Mouse (Mus musculus): ENCODE measurements around the gene Ap4m1.
"Not testable (repeated sequence)": the region's sequence is repeated elsewhere in the genome, so short reads cannot be mapped to it uniquely, and the experiment has no call there.

Gene Ap4m1

DNA sequence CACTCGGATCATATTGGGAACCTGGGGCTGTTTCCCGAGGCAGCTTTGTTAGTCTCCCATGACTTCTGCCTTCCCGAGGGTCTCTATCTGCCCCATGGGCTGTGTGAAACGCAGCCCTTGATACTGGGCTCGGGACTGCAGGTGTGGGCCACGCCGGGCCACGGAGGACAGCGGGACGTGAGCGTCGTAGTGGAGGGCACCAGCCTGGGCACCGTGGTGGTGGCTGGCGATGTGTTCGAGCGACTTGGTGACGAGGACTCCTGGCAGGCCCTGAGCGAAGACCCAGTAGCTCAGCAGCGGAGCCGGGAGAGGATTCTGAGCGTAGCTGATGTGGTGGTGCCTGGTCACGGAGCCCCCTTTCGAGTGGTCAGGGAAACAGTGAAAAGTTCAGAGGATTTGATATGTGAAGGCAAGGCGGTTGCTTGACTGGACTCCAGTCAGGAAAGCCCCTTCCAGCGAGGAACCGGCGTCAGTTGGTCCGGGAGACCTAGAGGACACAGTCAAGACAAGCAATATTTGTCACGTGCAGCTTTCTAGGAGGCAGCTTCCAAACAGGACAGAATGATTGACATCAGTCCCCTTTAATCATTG, 23.0 kb downstream of the Ap4m1 start:
- in situ Hi-C loops (cut with MboI; ENCODE audit: low sequenced_read_pairs) = no loop called here

DNA sequence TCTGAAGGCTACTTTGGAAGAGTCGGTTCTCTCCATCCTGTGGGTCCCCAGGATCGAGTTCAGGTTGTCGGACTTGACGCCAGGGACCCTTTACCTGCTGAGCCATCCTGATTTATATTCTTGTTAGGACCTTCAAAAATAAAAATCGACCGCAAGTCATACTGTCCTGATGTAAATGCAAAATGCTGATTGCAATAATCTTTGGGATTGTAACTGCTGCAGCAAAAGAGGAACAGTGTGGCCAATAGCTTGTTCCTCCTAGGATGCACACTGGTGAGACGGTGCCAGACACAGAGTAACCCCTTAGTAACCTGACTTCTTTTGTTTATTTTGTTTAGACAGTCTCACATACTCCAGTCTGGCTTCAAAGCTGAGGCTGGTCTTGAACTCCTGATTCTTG, 23.7 kb downstream of the Ap4m1 start:
- in situ Hi-C loops (cut with MboI; ENCODE audit: low sequenced_read_pairs) = no loop called here

DNA sequence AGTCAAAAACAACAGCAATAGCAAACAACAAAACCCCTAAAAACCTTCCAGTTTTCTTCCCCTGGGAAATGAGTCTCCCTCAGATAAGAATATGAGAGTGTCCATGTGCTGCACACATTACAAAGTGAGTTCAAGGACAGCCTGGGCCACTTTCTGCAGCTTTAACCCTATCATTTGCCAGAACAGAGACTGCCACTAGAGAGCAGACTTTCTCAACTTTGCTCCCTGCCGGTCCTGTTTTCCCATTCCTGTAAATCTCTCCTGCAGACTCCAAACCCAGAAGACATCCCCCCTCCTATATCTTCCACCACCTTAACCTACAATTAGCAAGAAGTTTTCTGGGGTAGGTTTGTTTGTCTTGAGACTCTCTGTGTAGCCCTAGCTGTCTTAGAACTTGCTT, 27.8 kb downstream of the Ap4m1 start:
- in situ Hi-C loops (cut with MboI; ENCODE audit: low sequenced_read_pairs) = no loop called here

DNA sequence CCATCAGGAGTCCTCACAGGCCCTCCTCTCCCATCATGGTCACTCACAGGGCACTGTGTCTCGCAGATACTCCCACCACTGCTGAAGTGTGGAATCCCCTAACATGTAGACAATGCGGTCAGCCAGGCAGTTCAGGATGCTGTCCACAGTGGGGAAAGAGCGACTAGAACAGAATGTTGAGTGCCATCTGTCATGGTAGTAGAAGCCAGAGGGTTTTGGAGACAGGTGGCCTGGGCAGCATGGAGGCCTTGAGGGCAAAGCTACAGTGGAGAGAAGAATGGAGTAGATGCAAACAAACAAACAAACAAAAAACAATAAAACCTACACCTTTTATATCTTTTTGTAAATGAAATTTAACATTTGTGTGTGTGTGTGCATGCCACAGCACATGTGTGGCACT, 30.3 kb downstream of the Ap4m1 start:
- in situ Hi-C loops (cut with MboI; ENCODE audit: low sequenced_read_pairs) = no loop called here

DNA sequence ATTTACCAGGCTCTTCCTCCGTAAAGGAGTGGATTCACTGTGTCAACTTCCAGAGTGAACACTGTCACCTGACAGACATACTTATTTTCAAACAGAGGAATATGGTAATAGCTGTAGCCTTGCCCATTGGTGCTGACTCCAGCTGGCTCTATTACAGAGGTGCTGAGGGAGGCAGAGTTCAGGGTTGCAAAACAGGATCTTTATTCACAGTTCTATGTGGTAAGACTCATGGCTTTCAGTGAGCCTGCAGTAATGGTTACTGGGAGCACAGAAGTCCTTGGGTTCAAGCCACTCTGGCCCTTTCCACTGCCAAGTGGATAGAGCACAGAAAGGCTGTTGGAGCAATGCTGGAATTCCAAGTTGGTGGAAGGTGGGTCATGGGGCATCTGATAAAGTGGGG, 35.5 kb downstream of the Ap4m1 start:
- in situ Hi-C loops (cut with MboI; ENCODE audit: low sequenced_read_pairs) = no loop called here

DNA sequence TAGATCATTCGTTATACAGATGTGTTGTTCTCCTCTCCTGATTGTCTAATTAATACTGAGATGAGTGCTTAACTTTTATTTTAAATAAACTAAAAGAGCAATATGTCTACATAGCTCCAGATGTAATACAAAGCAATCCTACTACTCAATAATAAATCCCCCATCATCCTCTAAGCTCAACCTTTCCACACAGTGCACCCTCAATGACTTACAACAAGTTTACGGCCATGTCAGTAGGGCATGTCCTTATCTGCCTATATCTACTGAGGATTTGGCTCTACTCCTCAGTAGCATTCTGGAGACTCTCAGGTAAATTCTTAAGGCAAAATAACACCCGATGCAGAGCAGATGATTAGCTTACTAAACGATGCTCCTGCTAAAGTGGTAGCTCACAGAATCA, 36.1 kb downstream of the Ap4m1 start:
- in situ Hi-C loops (cut with MboI; ENCODE audit: low sequenced_read_pairs) = no loop called here

DNA sequence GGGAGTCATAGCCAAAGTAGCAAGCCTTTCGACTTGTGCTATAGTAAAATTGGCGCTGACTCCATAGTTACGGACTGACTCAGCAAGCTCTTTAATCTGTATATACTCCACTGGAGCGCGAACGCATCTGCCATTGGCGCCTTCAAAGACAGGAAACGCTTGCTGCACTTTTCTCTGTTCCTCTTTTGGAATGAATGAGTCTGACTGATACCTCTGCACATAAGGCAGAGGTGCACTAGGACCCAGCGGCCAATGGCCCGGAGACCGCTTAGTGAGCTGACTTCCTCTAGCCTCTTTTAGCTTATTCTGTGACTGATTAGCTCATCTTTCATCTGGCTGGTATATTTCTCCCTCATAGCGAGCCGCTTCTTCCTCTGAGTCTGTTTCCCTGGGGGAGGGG, 44.8 kb downstream of the Ap4m1 start:
- in situ Hi-C loops (cut with MboI; ENCODE audit: low sequenced_read_pairs) = not testable (repeated sequence)

DNA sequence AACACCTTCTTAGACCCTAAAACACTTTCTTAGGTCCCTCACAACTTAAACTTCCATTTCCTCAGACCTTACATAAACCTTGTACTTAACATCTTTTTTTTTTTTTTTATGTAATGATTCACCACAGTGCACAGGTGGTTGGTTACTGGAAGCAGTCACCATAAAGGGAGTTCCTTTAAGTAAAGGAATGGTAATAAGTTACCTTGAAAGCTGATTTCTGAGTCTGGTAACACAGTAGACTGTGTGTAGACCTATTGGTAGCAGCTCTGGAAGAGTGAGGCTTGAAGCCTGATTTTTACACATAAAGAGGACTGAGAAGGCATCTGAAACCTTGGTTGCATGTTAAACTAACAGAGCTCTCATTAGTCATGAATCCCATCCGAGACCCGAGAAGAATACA, 48.1 kb downstream of the Ap4m1 start:
- in situ Hi-C loops (cut with MboI; ENCODE audit: low sequenced_read_pairs) = no loop called here

DNA sequence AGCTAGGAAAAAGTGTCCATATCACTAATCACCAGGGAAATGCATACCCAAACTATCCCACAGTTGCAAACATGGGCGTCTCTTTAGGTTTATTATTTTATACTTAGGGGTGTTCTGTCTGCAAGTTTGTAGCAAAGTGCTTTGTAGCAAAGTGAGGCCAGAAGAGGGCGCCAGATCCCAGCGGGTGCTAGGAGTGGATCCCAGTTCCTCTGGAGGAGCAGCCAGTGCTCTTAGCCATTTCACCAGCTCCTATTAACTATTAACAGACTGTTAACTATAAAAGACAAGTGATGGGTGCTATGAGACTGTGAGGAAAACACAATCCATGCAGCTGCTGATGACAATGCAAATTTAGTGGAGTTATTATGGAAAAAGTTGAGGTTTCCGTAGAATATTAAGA, 50.3 kb downstream of the Ap4m1 start:
- in situ Hi-C loops (cut with MboI; ENCODE audit: low sequenced_read_pairs) = no loop called here

DNA sequence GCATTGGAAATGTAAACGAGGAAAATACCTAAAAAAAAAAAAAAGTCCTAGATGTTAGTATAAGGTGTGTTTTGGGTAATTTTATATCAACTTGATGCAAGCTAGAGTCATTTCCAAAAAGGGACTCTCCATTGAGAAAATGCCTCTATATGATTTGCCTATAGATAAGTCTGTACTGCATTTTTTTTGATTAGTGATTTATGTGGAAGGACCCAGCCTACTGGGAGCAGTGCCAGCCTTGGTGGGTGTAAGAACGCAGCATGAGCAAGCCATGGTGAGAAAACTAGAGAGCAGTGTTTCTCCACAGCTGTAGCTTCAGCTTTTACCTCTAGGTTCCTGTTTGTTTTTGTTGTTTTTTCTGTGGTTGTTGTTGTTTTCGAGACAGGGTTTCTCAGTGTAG, 51.5 kb downstream of the Ap4m1 start:
- in situ Hi-C loops (cut with MboI; ENCODE audit: low sequenced_read_pairs) = no loop called here

DNA sequence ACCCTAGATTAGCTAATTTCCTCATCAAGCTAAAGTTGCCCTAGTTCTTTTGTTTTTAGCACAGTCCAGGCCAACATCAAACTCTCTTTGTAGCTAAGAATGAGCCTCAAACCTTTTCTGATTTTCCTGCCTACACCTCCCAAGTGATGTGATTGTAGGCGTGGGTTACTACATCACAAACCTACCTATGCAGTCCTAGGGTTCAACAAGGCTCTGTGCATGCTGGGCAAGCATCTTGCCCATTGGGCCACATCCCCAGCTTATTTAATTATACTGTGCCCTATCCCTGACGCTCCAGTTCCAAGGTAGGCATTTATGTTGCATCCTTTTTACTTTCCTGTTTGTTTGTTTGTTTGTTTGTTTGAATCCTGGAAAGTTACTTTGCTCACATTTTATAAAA, 53.9 kb downstream of the Ap4m1 start, which contains the start of gene Nxpe5:
Gene Nxpe5 (plus strand): TSS at position 199 of the 400 bp plus-strand sequence.
- in situ Hi-C loops (cut with MboI; ENCODE audit: low sequenced_read_pairs) = no loop called here

DNA sequence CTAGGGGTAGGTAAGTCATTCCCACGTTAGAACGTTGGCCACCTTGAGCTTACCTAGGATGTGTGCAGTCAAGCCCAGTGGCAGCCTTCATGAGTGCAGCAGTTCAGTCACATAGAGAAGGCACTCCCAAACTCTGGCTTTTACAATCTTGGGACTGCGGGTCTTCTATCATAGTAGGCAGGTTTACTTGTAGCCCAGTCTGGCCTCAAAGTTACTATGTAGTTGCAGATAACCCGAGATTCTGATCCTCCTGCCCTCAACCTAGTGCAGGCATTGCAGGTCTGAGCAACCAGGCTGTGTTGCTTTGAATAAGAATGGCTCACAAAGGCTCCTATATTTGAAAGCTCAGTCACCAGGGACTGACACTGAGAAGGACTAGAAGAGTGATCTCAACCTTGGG, 54.7 kb downstream of the Ap4m1 start:
- in situ Hi-C loops (cut with MboI; ENCODE audit: low sequenced_read_pairs) = no loop called here

DNA sequence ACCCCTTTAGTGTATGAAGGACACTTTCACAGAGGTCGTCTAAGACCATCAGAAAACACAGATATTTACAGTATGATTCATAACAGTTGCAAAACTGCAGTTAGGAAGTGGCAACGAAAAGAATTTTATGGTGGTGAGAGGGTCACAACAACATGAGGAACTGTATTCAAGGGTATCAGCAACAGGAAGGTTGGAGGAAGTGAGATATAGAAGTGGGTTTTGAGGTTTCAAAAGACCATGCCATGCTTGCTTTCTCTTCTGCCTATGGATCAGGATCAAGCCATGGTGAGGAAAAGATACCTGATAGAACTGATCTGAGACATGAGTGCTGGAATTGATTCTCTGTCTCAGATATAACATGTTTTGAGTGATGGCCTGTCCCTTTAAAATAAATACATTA, 55.6 kb downstream of the Ap4m1 start:
- in situ Hi-C loops (cut with MboI; ENCODE audit: low sequenced_read_pairs) = no loop called here

DNA sequence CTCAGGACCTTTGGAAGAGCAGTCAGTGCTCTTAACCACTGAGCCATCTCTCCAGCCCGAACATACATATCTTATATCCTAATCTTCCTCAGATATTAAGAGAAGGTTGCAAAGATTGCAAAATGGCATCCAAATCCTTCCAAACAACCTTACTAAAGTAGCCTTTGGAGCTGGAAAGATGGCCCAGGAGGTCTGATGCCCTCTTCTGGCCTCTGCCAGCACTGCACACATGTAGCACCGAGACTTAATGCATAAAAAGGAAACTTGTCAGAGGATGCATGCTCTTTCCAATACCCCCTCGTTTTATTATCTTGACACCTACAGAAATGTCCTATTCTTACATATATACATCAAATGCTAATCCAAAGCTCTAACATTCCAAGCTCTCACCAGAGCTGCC, 56.2 kb downstream of the Ap4m1 start:
- in situ Hi-C loops (cut with MboI; ENCODE audit: low sequenced_read_pairs) = no loop called here

DNA sequence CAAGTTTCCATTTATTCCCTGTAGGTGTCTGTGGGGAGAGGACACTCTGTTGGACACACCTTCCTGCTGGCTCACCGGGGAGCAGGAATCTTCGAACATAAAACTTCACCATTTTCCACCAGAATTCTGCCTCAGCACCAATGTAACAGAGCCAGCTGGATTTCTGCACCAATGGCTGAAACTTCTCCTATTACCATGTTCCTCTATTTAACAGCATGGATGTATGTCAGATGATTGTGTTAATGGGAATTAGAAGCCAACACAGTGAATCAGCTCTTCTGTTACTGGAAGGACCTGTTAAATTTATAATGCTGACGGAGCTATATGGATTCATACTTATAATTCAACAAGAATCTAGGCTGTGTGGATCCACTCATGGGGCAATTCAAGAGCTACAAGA, 57.7 kb downstream of the Ap4m1 start:
- in situ Hi-C loops (cut with MboI; ENCODE audit: low sequenced_read_pairs) = no loop called here

Measured in CH12F3 (cell line).